Mouse (Mus musculus): ENCODE results near the gene Kcnj10. TPM values are rescaled to one million over a fixed set of nuclear protein-coding genes. Genes with fewer than 3 reads are reported as not detected.

Gene Kcnj10
- polyA plus RNA-seq, 1 experiment from 2014 or later, result 0.24 TPM

DNA sequence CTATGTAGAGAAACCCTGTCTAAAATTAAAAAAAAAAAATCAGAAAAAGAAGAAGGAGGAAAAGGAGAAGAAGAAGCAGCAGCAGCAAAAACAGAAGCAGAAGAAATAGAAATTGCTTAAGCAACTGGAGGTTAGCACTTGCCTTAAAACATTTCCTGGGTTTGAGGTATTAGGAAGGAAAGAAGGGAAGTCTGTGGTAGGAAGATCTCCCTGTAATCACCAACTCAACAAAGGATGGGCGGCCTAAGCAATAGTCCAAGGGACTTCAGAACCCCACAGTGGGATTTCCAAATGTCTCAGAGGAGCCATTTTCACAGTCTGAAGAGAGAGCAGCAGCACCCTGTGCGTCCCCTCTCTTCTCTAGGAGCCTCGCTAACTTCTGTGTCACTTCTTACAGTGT lies 11.4 kb downstream of the Kcnj10 start:
- no peak overlapping the region for H3K4me3 ChIP-seq (ENCODE audit: low read depth, low read length)
- H3K27ac ChIP-seq (ENCODE audit: low read depth), result no peak overlapping the region
- no peak for TF ChIP-seq CTCF (IDR thresholded peaks at IDR 0.05; ENCODE audit: low read depth)
- no peak overlapping the region for H3K4me2 ChIP-seq
- ATAC-seq (ENCODE audit: insufficient read depth) (no peak), DNase-seq (no peak)
- H3K36me3 ChIP-seq (ENCODE audit: insufficient read depth), result no peaks in the 10 kb centered on the region
- no peaks in the 10 kb centered on the region for H3K4me1 ChIP-seq (ENCODE audit: insufficient read depth)
- peaks cover 10% of the 10 kb centered on the region; the same call in 1 of the 2 replicates for H3K27me3 ChIP-seq (ENCODE audit: insufficient read depth, low read length)
- H3K9ac ChIP-seq, result no peak overlapping the region
- 66% methylated on average over 3 of the region's 3 CpGs for WGBS
- no peaks in the 10 kb centered on the region for H3K9me3 ChIP-seq (ENCODE audit: low read depth, low read length)

DNA sequence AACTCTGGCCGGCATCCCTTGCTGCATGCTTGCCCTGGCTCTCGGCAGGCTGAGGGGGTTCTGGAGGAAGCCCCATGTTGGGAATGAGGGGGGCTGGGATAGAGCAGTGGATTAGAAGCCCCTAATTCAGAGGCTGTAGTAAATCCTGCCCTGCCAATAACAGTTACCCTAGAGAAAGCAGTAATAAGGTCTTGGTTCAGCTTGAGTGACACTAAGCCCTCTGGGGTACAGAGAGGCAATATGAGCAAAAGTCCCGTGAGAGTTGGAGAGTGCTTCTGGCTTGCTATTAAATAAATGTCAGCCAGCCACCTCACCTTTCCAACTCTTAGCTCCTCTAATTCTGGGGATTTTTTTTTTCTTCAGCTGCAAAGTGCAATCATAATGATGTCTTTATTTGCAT lies 14.3 kb downstream of the Kcnj10 start:
- TF ChIP-seq CTCF (IDR thresholded peaks at IDR 0.05; ENCODE audit: low read depth), result no peak
- Histone ChIP-seq H3K27me3 (ENCODE audit: insufficient read depth, low read length) (peaks cover 10% of the 10 kb centered on the region; the same call in 1 of the 2 replicates), H3K27ac (ENCODE audit: low read depth) (no peak overlapping the region), H3K4me2 (no peak overlapping the region), H3K9me3 (ENCODE audit: low read depth, low read length) (no peaks in the 10 kb centered on the region), H3K4me1 (ENCODE audit: insufficient read depth) (no peaks in the 10 kb centered on the region), H3K36me3 (ENCODE audit: insufficient read depth) (no peaks in the 10 kb centered on the region), H3K9ac (no peak overlapping the region), H3K4me3 (ENCODE audit: low read depth, low read length) (no peak overlapping the region)
- 38% methylated on average over 3 of the region's 3 CpGs for WGBS
- DNase-seq (no peak), ATAC-seq (ENCODE audit: insufficient read depth) (no peak)

DNA sequence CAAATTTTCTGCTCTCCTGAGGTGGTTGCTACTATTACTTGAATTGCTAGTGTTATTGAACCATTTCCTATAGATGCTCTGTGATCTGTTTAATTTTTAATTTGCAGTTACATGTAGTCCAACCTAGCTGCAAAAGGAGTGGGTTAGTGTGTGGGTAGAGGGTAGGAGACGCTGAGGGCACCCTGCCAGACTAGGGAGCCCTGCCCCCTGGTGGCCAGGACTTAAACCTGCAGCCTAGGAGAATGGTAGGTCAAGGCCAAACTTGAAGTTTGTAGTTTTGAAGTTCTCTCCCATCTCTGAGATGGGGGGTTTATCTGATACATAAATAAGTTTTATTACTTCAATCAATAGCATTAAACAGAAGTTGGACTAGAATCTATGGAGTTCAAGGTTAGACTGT lies 16.5 kb downstream of the Kcnj10 start:
- 4% methylated on average over 1 of the region's 1 CpGs for WGBS
- no peaks in the 10 kb centered on the region for H3K27me3 ChIP-seq (ENCODE audit: insufficient read depth, low read length)
- H3K4me3 ChIP-seq (ENCODE audit: low read depth, low read length), result no peak overlapping the region
- no peaks in the 10 kb centered on the region for H3K36me3 ChIP-seq (ENCODE audit: insufficient read depth)
- H3K27ac ChIP-seq (ENCODE audit: low read depth), result no peak overlapping the region
- DNase-seq (peak; percentile 75), ATAC-seq (ENCODE audit: insufficient read depth) (peak; percentile 35; the same call in 1 of the 2 replicates)
- H3K4me2 ChIP-seq, result no peak overlapping the region
- H3K9ac ChIP-seq, result no peak overlapping the region
- TF ChIP-seq CTCF (IDR thresholded peaks at IDR 0.05; ENCODE audit: low read depth), result peak; percentile 90
- no peaks in the 10 kb centered on the region for H3K9me3 ChIP-seq (ENCODE audit: low read depth, low read length)
- no peaks in the 10 kb centered on the region for H3K4me1 ChIP-seq (ENCODE audit: insufficient read depth)

DNA sequence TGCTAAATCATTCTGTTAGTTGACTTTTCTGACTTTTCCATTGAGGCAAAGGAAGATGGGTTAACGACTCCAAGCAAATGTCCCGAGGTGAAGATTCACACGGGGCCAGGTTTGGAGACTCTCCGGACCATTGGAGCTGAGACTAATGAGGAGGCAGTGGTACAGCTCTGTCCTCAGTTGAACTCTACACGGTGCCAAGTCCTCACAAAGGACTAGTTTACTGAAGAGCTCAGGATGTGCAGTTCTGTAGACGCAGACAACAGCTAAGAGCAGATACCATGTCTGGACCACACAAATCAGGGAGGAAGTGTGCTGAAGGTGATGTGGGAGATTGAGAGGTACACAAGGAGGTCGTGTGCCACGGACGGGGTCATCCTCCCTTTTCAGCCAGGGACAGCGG lies 17.3 kb downstream of the Kcnj10 start:
- Histone ChIP-seq H3K4me1 (ENCODE audit: insufficient read depth) (no peaks in the 10 kb centered on the region), H3K36me3 (ENCODE audit: insufficient read depth) (no peaks in the 10 kb centered on the region), H3K4me2 (no peak overlapping the region), H3K4me3 (ENCODE audit: low read depth, low read length) (no peak overlapping the region), H3K27me3 (ENCODE audit: insufficient read depth, low read length) (no peaks in the 10 kb centered on the region), H3K27ac (ENCODE audit: low read depth) (no peak overlapping the region), H3K9me3 (ENCODE audit: low read depth, low read length) (no peaks in the 10 kb centered on the region), H3K9ac (no peak overlapping the region)
- ATAC-seq (ENCODE audit: insufficient read depth), result no peak
- no peak for DNase-seq
- 77% methylated on average over 10 of the region's 10 CpGs for WGBS
- TF ChIP-seq CTCF (IDR thresholded peaks at IDR 0.05; ENCODE audit: low read depth), result no peak

DNA sequence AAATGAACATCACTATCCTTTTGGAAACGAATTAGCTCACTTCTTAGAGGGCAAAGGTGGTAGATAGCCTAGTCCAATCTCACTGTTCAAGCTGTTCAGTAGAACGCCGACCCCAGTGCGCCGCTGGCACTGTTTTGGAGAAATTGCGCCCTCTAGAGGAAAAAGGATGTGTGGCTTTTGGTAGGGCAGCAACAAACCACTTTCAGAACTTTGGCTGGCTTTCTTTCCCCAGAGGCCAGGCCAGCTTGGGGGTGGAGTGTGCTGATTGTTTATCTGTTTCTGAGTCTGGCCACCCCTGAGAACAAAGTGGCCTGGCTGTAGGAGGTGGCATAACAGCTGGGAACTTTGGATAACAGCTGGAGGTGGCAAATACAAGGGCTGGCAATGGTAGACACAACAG lies 23.7 kb downstream of the Kcnj10 start:
- DNase-seq (peak; percentile 89), ATAC-seq (ENCODE audit: insufficient read depth) (peak; percentile 81)
- H3K9ac ChIP-seq, result no peak overlapping the region
- peak; percentile 77 for TF ChIP-seq CTCF (IDR thresholded peaks at IDR 0.05; ENCODE audit: low read depth)
- H3K4me1 ChIP-seq (ENCODE audit: insufficient read depth), result no peaks in the 10 kb centered on the region
- no peak overlapping the region for H3K4me2 ChIP-seq
- H3K27me3 ChIP-seq (ENCODE audit: insufficient read depth, low read length), result no peaks in the 10 kb centered on the region
- no peaks in the 10 kb centered on the region for H3K9me3 ChIP-seq (ENCODE audit: low read depth, low read length)
- no peak overlapping the region for H3K4me3 ChIP-seq (ENCODE audit: low read depth, low read length)
- no peak overlapping the region for H3K27ac ChIP-seq (ENCODE audit: low read depth)
- no peaks in the 10 kb centered on the region for H3K36me3 ChIP-seq (ENCODE audit: insufficient read depth)
- WGBS, result 6% methylated on average over 6 of the region's 6 CpGs

DNA sequence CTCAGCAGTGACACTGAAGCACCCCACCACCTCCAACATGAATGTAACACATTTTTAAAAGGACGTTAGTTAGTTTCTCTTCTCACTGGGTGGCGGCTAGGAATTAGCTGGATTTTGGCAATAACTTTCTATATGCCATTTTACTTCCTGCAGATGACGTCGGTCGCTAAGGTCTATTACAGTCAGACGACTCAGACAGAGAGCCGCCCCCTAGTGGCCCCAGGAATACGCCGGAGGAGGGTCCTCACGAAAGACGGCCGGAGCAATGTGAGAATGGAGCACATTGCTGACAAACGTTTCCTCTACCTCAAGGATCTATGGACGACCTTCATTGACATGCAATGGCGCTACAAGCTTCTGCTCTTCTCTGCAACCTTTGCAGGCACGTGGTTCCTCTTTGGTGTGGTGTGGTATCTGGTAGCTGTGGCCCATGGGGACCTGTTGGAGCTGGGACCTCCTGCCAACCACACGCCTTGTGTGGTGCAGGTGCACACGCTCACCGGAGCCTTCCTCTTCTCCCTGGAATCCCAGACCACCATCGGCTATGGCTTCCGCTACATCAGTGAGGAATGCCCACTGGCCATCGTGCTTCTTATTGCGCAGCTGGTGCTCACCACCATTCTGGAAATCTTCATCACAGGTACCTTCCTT lies 27.9 kb downstream of the Kcnj10 start:
- DNase-seq, result peak; percentile 86
- peak overlapping the region; percentile 40; the same call in 1 of the 2 replicates for H3K4me2 ChIP-seq

DNA sequence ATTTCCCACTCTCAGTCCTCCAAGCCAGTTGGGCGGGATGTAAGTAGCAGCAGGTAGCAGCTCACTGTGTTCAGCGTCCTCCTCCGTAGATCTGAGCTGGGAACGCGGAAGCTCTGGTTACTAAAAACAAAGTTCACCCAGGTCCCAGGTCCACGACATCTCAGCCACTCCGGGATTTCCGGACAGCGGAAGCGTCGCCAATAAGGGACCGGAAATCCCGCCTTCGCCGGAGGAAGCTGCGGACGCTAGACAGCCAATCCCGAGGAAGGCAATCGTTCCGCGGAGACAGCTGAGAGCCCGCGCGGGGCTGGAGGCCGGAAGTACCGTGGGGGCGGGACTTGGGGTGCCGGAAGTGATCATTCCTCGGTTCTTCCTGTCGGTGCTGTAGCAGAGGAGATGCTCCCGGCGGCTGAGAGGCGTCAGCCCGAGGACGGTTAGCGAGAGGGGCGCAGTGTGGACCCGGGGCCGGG lies 35.2 kb downstream of the Kcnj10 start, which contains the start of gene Pigm:
Gene Pigm (plus strand): TSS at position 349 of the 470 bp plus-strand sequence.
- peak within 1 kb of the TSS; percentile 97 for H3K4me2 ChIP-seq
- no peaks in the 10 kb centered on the region for H3K9me3 ChIP-seq (ENCODE audit: low read depth, low read length)
- under 1% methylated on average over 37 of the region's 39 CpGs for WGBS
- peaks cover 17% of the 10 kb centered on the region for H3K4me1 ChIP-seq (ENCODE audit: insufficient read depth)
- peak within 1 kb of the TSS; percentile 84 for H3K9ac ChIP-seq
- peaks cover 16% of the 10 kb centered on the region for H3K36me3 ChIP-seq (ENCODE audit: insufficient read depth)
- peak; percentile 99 for ATAC-seq (ENCODE audit: insufficient read depth)
- no peak for TF ChIP-seq CTCF (IDR thresholded peaks at IDR 0.05; ENCODE audit: low read depth)
- DNase-seq, result peak; percentile 100
- H3K27me3 ChIP-seq (ENCODE audit: insufficient read depth, low read length), result no peaks in the 10 kb centered on the region
- peak within 1 kb of the TSS; percentile 97 for H3K4me3 ChIP-seq (ENCODE audit: low read depth, low read length)
- peak within 1 kb of the TSS; percentile 84 for H3K27ac ChIP-seq (ENCODE audit: low read depth)

More for the DNA sequence above, 27.9 kb downstream of the Kcnj10 start:
- Histone ChIP-seq H3K4me3 (ENCODE audit: low read depth, low read length) (no peak overlapping the region), H3K4me1 (ENCODE audit: insufficient read depth) (no peaks in the 10 kb centered on the region), H3K27me3 (ENCODE audit: insufficient read depth, low read length) (no peaks in the 10 kb centered on the region), H3K36me3 (ENCODE audit: insufficient read depth) (no peaks in the 10 kb centered on the region), H3K27ac (ENCODE audit: low read depth) (no peak overlapping the region), H3K9me3 (ENCODE audit: low read depth, low read length) (no peaks in the 10 kb centered on the region), H3K9ac (no peak overlapping the region; the same call in 1 of the 2 replicates)
- TF ChIP-seq CTCF (IDR thresholded peaks at IDR 0.05; ENCODE audit: low read depth), result peak; percentile 74
- ATAC-seq (ENCODE audit: insufficient read depth), result peak; percentile 57; the same call in 1 of the 2 replicates
- WGBS, result 20% methylated on average over 23 of the region's 23 CpGs

All from lung, embryonic 14.5 days (tissue).